ENCODE assay signal across 9 mouse cellular contexts in the genomic region with DNA sequence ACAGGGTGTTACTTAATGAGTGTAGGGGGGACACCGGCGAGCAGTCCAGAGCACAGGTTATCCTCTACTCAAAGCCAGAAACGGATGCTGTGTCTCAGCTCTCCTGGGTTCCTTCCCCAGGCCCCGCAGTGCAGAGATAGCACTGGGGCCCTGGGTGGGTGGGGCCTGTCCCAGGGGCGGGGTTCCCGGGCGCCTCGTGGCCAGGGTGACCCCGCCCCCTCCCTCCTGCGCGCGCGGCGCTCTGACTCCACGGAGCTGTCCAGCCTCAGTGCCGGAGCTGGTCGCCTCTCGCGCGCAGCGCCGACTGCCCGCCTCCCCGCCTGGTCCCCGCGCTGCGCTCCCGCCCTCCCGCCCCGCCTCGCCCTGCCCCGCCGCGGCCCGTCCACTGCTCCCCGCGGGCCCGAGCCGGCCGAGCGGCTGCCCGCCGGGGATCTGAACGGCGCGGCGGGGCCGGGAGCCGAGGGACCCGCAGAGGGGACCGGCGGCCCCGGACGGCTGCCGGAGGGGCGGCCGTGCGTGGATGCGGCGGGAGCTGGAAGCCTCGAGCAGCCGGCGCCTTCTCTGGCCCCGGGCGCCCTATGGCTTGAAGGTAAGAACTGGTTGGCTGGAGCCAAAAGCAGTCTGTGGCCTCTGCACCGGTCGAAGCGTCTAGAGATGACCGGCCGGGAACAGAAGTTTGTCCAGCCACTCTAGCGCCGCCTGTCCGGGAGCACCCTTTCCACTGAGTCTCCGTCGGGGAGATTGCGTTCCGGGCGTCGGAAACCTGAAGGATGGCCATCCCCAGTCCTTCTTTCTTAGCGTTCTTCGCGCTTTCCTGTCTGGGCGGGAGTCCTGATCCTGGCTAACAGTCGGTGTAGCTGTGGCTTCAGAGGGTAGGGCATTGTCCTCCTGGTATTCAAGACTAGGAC. TPM values are rescaled to one million over a fixed set of nuclear protein-coding genes. Genes with fewer than 3 reads are reported as not detected.
DNase-seq lines count a peak whose midpoint lies in the region; ATAC-seq and TF ChIP-seq lines count a peak whose summit lies in the region.
"Had no signal": no experiment of that assay in that cellular context is flagged by ENCODE, and none has a peak within 500 bp of the region (broad histone marks: within the 10 kb centered on the region; RNA-seq: fewer than 3 reads in every experiment).

A gene (plus strand): TSS at position 492 of the 908 bp plus-strand sequence.

- no peak within 1 kb of the TSS for H3K27ac ChIP-seq in lung, embryonic 14.5 days (ENCODE audit: low read depth)
- H3K27ac ChIP-seq in heart, embryonic 14.5 days (replicated peaks in 1 of 2; ENCODE audit: control insufficient read depth in 1 of 2, insufficient read depth in 1 of 2, low read depth in 2 of 2, low read length in 2 of 2) = no peak within 1 kb of the TSS
- H3K27ac ChIP-seq in limb, embryonic 14.5 days (replicated peaks; ENCODE audit: low read depth, low read length) = no peak within 1 kb of the TSS
- no peak within 1 kb of the TSS for H3K27ac ChIP-seq in neural tube, embryonic 11.5 days (ENCODE audit: low read depth, low read length)
- H3K27ac ChIP-seq: macrophage had no signal

- DNase-seq in lung, embryonic 14.5 days = peak; percentile 77
- no peak for DNase-seq in lung, postnatal 36 days
- DNase-seq in cerebellum, postnatal 14 days = peak; percentile 50 to 58
- peak; percentile 52 for DNase-seq in limb, embryonic 14.5 days (ENCODE audit: low spot score)
- DNase-seq in neural tube, embryonic 11.5 days (ENCODE audit: low spot score) = peak; percentile 76
- no peak for DNase-seq in thymus, postnatal 25 days
- DNase-seq in gastrocnemius, postnatal 36 days = no peak

- no peaks in the 10 kb centered on the region for H3K4me1 ChIP-seq in lung, embryonic 14.5 days (ENCODE audit: insufficient read depth)
- H3K4me1 ChIP-seq in heart, embryonic 14.5 days (ENCODE audit: control insufficient read depth in 2 of 2, insufficient read depth in 2 of 2, low read length in 2 of 2) = peaks cover 3 to 5% of the 10 kb centered on the region in 2 experiments; a peak in 1 of 4 replicates
- H3K4me1 ChIP-seq in limb, embryonic 14.5 days (ENCODE audit: control insufficient read depth, insufficient read depth, low read length) = peaks cover 6% of the 10 kb centered on the region
- peaks cover 11% of the 10 kb centered on the region for H3K4me1 ChIP-seq in neural tube, embryonic 11.5 days (ENCODE audit: control insufficient read depth, insufficient read depth, low read length)

- 3% methylated on average over 58 of the region's 84 CpGs for WGBS in lung, embryonic 14.5 days
- WGBS in heart, embryonic 14.5 days = 2% methylated on average over 73 of the region's 84 CpGs
- 2% methylated on average over 51 of the region's 84 CpGs for WGBS in limb, embryonic 14.5 days
- 1% methylated on average over 74 of the region's 84 CpGs for WGBS in neural tube, embryonic 11.5 days

- TF ChIP-seq POLR2A in limb, embryonic 14.5 days (IDR thresholded peaks at IDR 0.05; ENCODE audit: borderline replicate concordance, extremely low read depth, insufficient read depth, insufficient read length) = no peak

- no peak within 1 kb of the TSS for H3K9ac ChIP-seq in lung, embryonic 14.5 days
- H3K9ac ChIP-seq in heart, embryonic 14.5 days (ENCODE audit: low read length) = no peak within 1 kb of the TSS
- no peak within 1 kb of the TSS for H3K9ac ChIP-seq in limb, embryonic 14.5 days (ENCODE audit: low read depth, low read length, severe bottlenecking)
- peak within 1 kb of the TSS; percentile 44 for H3K9ac ChIP-seq in neural tube, embryonic 11.5 days (ENCODE audit: low read length)

- no peaks in the 10 kb centered on the region for H3K9me3 ChIP-seq in lung, embryonic 14.5 days (ENCODE audit: low read depth, low read length)
- H3K9me3 ChIP-seq in heart, embryonic 14.5 days (ENCODE audit: control insufficient read depth, low read length) = no peaks in the 10 kb centered on the region
- no peaks in the 10 kb centered on the region for H3K9me3 ChIP-seq in limb, embryonic 14.5 days (ENCODE audit: control insufficient read depth, low read length)
- H3K9me3 ChIP-seq in neural tube, embryonic 11.5 days (ENCODE audit: control insufficient read depth, low read length) = no peaks in the 10 kb centered on the region

- peaks cover 27% of the 10 kb centered on the region for H3K27me3 ChIP-seq in lung, embryonic 14.5 days (ENCODE audit: insufficient read depth, low read length)
- peaks cover 47% of the 10 kb centered on the region for H3K27me3 ChIP-seq in heart, embryonic 14.5 days (ENCODE audit: control insufficient read depth, insufficient read depth, low read length)
- H3K27me3 ChIP-seq in limb, embryonic 14.5 days (ENCODE audit: control insufficient read depth, insufficient read depth, low read length) = peaks cover 30% of the 10 kb centered on the region
- peaks cover 30% of the 10 kb centered on the region for H3K27me3 ChIP-seq in neural tube, embryonic 11.5 days (ENCODE audit: control insufficient read depth, insufficient read depth, low read length)

- H3K4me2 ChIP-seq in lung, embryonic 14.5 days = peak within 1 kb of the TSS; percentile 64
- peak within 1 kb of the TSS; percentile 59 for H3K4me2 ChIP-seq in heart, embryonic 14.5 days (ENCODE audit: low read length)
- peak within 1 kb of the TSS; percentile 51 for H3K4me2 ChIP-seq in limb, embryonic 14.5 days (replicated peaks; ENCODE audit: low read depth, low read length, severe bottlenecking)
- peak within 1 kb of the TSS; percentile 81 for H3K4me2 ChIP-seq in neural tube, embryonic 11.5 days (ENCODE audit: low read depth)

- H3K36me3 ChIP-seq in lung, embryonic 14.5 days (ENCODE audit: insufficient read depth) = no peaks in the 10 kb centered on the region
- H3K36me3 ChIP-seq in heart, embryonic 14.5 days (ENCODE audit: control insufficient read depth, insufficient read depth, low read length) = no peaks in the 10 kb centered on the region
- H3K36me3 ChIP-seq in limb, embryonic 14.5 days (ENCODE audit: control insufficient read depth, insufficient read depth, low read length) = no peaks in the 10 kb centered on the region
- H3K36me3 ChIP-seq in neural tube, embryonic 11.5 days (ENCODE audit: control insufficient read depth, insufficient read depth, low read length) = no peaks in the 10 kb centered on the region

- TF ChIP-seq CTCF in lung, embryonic 14.5 days (IDR thresholded peaks at IDR 0.05; ENCODE audit: low read depth) = no peak

- intact Hi-C loops in gastrocnemius, postnatal 36 days (cut with DNase I) = no loop called here

- peak; percentile 95 for ATAC-seq in lung, embryonic 14.5 days (ENCODE audit: insufficient read depth)
- ATAC-seq in heart, embryonic 14.5 days (ENCODE audit: insufficient number of reproducible peaks, insufficient read depth, low FRiP score, low read depth) = 0 out of 2 replicates have a peak, but pooled peaks have one; percentile 39
- peak; percentile 57; the same call in 1 of the 2 replicates for ATAC-seq in limb, embryonic 14.5 days (ENCODE audit: low FRiP score, low read depth)
- ATAC-seq in neural tube, embryonic 11.5 days (ENCODE audit: insufficient read depth, low FRiP score, low TSS enrichment) = peak; percentile 78

- H3K4me3 ChIP-seq in lung, embryonic 14.5 days (ENCODE audit: low read depth, low read length) = peak within 1 kb of the TSS; percentile 23
- peak within 1 kb of the TSS in 1 of 2 experiments; percentile 33; a peak in 3 of 4 replicates for H3K4me3 ChIP-seq in heart, embryonic 14.5 days (ENCODE audit: control insufficient read depth in 1 of 2, insufficient read depth in 1 of 2, low read depth in 1 of 2, low read length in 2 of 2)
- H3K4me3 ChIP-seq in limb, embryonic 14.5 days (replicated peaks; ENCODE audit: low read length) = peak within 1 kb of the TSS; percentile 29
- peak within 1 kb of the TSS; percentile 46 for H3K4me3 ChIP-seq in neural tube, embryonic 11.5 days (ENCODE audit: low read depth, low read length)

RNA-seq across cellular contexts. Expression of the gene that starts here (rescaled TPM):
- polyA plus RNA-seq in lung, embryonic 14.5 days (2014; fragmentation: Nextera tagmentation; extraction: Ambion mirVana) = not detected in 2 replicates
- 0.15 TPM in 1 of 2 replicates, not detected in the other for polyA plus RNA-seq in heart, embryonic 14.5 days (2014; fragmentation: Nextera tagmentation; extraction: Ambion mirVana)
- polyA plus RNA-seq in limb, embryonic 14.5 days (2012; rRNA removed) = 0.05 and 0.23 TPM in 2 replicates
- polyA plus RNA-seq in limb, embryonic 14.5 days (2014; fragmentation: Nextera tagmentation; extraction: Ambion mirVana) = not detected in 2 replicates
- 0.37 and 0.69 TPM in 2 replicates for polyA plus RNA-seq in neural tube, embryonic 11.5 days (2014; fragmentation: Nextera tagmentation; extraction: Ambion mirVana)
- not detected for total RNA-seq in gastrocnemius, postnatal 36 days (2021)
- polyA plus RNA-seq: macrophage had no signal

Comparison
In these comparisons a context has a peak if more than half of its experiments do, and no peak if none do; other contexts are left out.
1. Peak in DNase-seq, ATAC-seq, H3K4me3 ChIP-seq and H3K4me2 ChIP-seq in lung, embryonic 14.5 days; RNA of the gene not detected or under 1 TPM.
2. Peak in ATAC-seq and H3K4me2 ChIP-seq in heart, embryonic 14.5 days; RNA of the gene not detected or under 1 TPM.
3. Peak in DNase-seq, ATAC-seq, H3K4me3 ChIP-seq and H3K4me2 ChIP-seq in limb, embryonic 14.5 days; RNA of the gene not detected or under 1 TPM.
4. Peak in DNase-seq, ATAC-seq, H3K4me3 ChIP-seq, H3K9ac ChIP-seq and H3K4me2 ChIP-seq in neural tube, embryonic 11.5 days; RNA of the gene not detected or under 1 TPM.
5. ATAC-seq: peak in every context shown above with its lines; median percentile 95 in lung, embryonic 14.5 days; 78 in neural tube, embryonic 11.5 days; 57 in limb, embryonic 14.5 days; 39 in heart, embryonic 14.5 days.
6. DNase-seq: peak in cerebellum, postnatal 14 days (2 of 2); none in lung, postnatal 36 days (single experiment), thymus, postnatal 25 days (single experiment) and gastrocnemius, postnatal 36 days (0 of 2).
7. Peak in every context shown above with its lines, with median percentiles within 50 percentile points of each other: H3K4me2 ChIP-seq.